Mouse (Mus musculus) liver (tissue): Measurements from ENCODE around the gene P3h2.

Source experiments
- DNase-seq: peaks from one replicate; pipeline ENCODE4 v3.0.0-alpha.2; 2020; ENCODE audit warnings: mixed read lengths

The P3h2 gene

GRCm38 (mm10) chr16:26105115-26105974 lies at the start of gene P3h2:
TSS of gene P3h2 (minus strand) at chr16:26105784.
- peak; percentile 58 for DNase-seq

- no peak for DNase-seq
Observed at GRCm38 (mm10) chr16:26152258-26152657, 46.7 kb upstream of the P3h2 start.

- no peak for DNase-seq
Observed at GRCm38 (mm10) chr16:26150943-26151342, 45.4 kb upstream of the P3h2 start.

- DNase-seq = no peak
Observed at GRCm38 (mm10) chr16:26146853-26147252, 41.3 kb upstream of the P3h2 start.

- no peak for DNase-seq
Observed at GRCm38 (mm10) chr16:26131126-26131525, 25.5 kb upstream of the P3h2 start.

GRCm38 (mm10) chr16:26106618-26107017 lies 1.0 kb upstream of the P3h2 start:
- DNase-seq = no peak

GRCm38 (mm10) chr16:26106041-26106617 lies 545 bp upstream of the P3h2 start:
- peak; percentile 11 for DNase-seq

- no peak for DNase-seq
Observed at GRCm38 (mm10) chr16:26104274-26104673, 1.3 kb downstream of the P3h2 start.

GRCm38 (mm10) chr16:26102856-26103255 lies 2.7 kb downstream of the P3h2 start:
- DNase-seq = no peak

GRCm38 (mm10) chr16:26100167-26100566 lies 5.4 kb downstream of the P3h2 start:
- no peak for DNase-seq

- no peak for DNase-seq
Observed at GRCm38 (mm10) chr16:26095696-26096284, 9.8 kb downstream of the P3h2 start.

- no peak for DNase-seq
Observed at GRCm38 (mm10) chr16:26093888-26094287, 11.7 kb downstream of the P3h2 start.

- no peak for DNase-seq
Observed at GRCm38 (mm10) chr16:26088976-26089375, 16.6 kb downstream of the P3h2 start.

- DNase-seq = no peak
Observed at GRCm38 (mm10) chr16:26088240-26088639, 17.3 kb downstream of the P3h2 start.

- DNase-seq = no peak
Observed at GRCm38 (mm10) chr16:26086955-26087354, 18.6 kb downstream of the P3h2 start.

- DNase-seq = no peak
Observed at GRCm38 (mm10) chr16:26085160-26085559, 20.4 kb downstream of the P3h2 start.

GRCm38 (mm10) chr16:26082831-26083230 lies 22.8 kb downstream of the P3h2 start:
- no peak for DNase-seq

GRCm38 (mm10) chr16:26082391-26082790 lies 23.2 kb downstream of the P3h2 start:
- no peak for DNase-seq

- no peak for DNase-seq
Observed at GRCm38 (mm10) chr16:26078923-26079351, 26.6 kb downstream of the P3h2 start.

GRCm38 (mm10) chr16:26078100-26078422 lies 27.5 kb downstream of the P3h2 start:
- DNase-seq = no peak

- DNase-seq = no peak
Observed at GRCm38 (mm10) chr16:26077246-26078099, 28.1 kb downstream of the P3h2 start.

- DNase-seq = no peak
Observed at GRCm38 (mm10) chr16:26075063-26075462, 30.5 kb downstream of the P3h2 start.

- DNase-seq = no peak
Observed at GRCm38 (mm10) chr16:26070376-26070775, 35.2 kb downstream of the P3h2 start.
